Mouse (Mus musculus) ES-Bruce4 (cell line): ENCODE results near the gene Slc22a23. TPM values are rescaled to one million over a fixed set of nuclear protein-coding genes. Genes with fewer than 3 reads are reported as not detected.

Experiments
- H3K27ac ChIP-seq: 2 replicates; pipeline ENCODE4 v1.5.1; 2012; ENCODE audit warnings: low read length, inconsistent platforms; ENCODE audit not compliant: insufficient read depth
- H3K27me3 ChIP-seq: 2 replicates; pipeline ENCODE4 v1.6.1; 2012; ENCODE audit warnings: mild to moderate bottlenecking, low read length, inconsistent platforms; ENCODE audit not compliant: control insufficient read depth, poor library complexity, insufficient read depth, severe bottlenecking
- H3K36me3 ChIP-seq: 2 replicates; pipeline ENCODE4 v1.6.1; 2012; ENCODE audit warnings: inconsistent platforms, mild to moderate bottlenecking, low read length, moderate library complexity; ENCODE audit not compliant: control insufficient read depth, poor library complexity, insufficient read depth, severe bottlenecking
- H3K4me1 ChIP-seq: one replicate; pipeline ENCODE4 v1.8.1; 2011; ENCODE audit warnings: low read length; ENCODE audit not compliant: control insufficient read depth, insufficient read depth
- H3K4me3 ChIP-seq: 2 replicates; pipeline ENCODE4 v1.5.1; 2011; ENCODE audit warnings: low read depth, mild to moderate bottlenecking, low read length
- H3K9ac ChIP-seq: 2 replicates; pipeline ENCODE4 v1.6.1; 2012; ENCODE audit warnings: low read depth, mild to moderate bottlenecking, inconsistent platforms; ENCODE audit not compliant: poor library complexity, severe bottlenecking
- H3K9me3 ChIP-seq: replicated peaks from 2 replicates; pipeline ENCODE4 v1.6.1; 2012; ENCODE audit warnings: mild to moderate bottlenecking, low read length, inconsistent platforms; ENCODE audit not compliant: control insufficient read depth, poor library complexity, insufficient read depth, severe bottlenecking
- CTCF ChIP-seq: IDR thresholded peaks from one replicate; pipeline ENCODE4 v1.8.1; 2011; ENCODE audit warnings: low read depth, low read length
- EP300 ChIP-seq: IDR thresholded peaks from 2 replicates; pipeline ENCODE4 v1.6.1; 2011; ENCODE audit warnings: low read depth, low read length; ENCODE audit not compliant: insufficient read depth
- POLR2A ChIP-seq: IDR thresholded peaks from one replicate; pipeline ENCODE4 v1.8.1; 2011; ENCODE audit warnings: low read length; ENCODE audit not compliant: insufficient read depth
- polyA plus RNA-seq: library from polyadenylated mRNA; stranded (reverse); fragments of >200 nt; gene quantifications from 2 replicates; pipeline ENCODE4 v1.2.4, GENCODE M21; 2011; ENCODE audit warnings: low read depth; ENCODE audit not compliant: missing spikeins, insufficient read depth, insufficient read length

The Slc22a23 gene
- polyA plus RNA-seq, 1 experiment: 18.4 TPM

GRCm38 (mm10) chr13:34211261-34211775 lies 133.7 kb downstream of the Slc22a23 start:
- Histone ChIP-seq H3K4me1 (no peaks in the 10 kb centered on the region), H3K27ac (no peak overlapping the region), H3K27me3 (no peaks in the 10 kb centered on the region), H3K36me3 (no peaks in the 10 kb centered on the region), H3K9me3 (no peaks in the 10 kb centered on the region), H3K4me3 (no peak overlapping the region), H3K9ac (no peak overlapping the region)
- TF ChIP-seq POLR2A (no peak), CTCF (no peak), EP300 (no peak)

GRCm38 (mm10) chr13:34207714-34208470 lies 137.1 kb downstream of the Slc22a23 start:
- no peak overlapping the region for H3K9ac ChIP-seq
- no peaks in the 10 kb centered on the region for H3K4me1 ChIP-seq
- H3K9me3 ChIP-seq: no peaks in the 10 kb centered on the region
- H3K4me3 ChIP-seq: no peak overlapping the region
- TF ChIP-seq EP300: no peak
- TF ChIP-seq CTCF: no peak
- TF ChIP-seq POLR2A: no peak
- H3K27ac ChIP-seq: no peak overlapping the region
- no peaks in the 10 kb centered on the region for H3K27me3 ChIP-seq
- H3K36me3 ChIP-seq: no peaks in the 10 kb centered on the region

GRCm38 (mm10) chr13:34205216-34205615 lies 139.8 kb downstream of the Slc22a23 start:
- H3K27ac ChIP-seq: no peak overlapping the region
- no peaks in the 10 kb centered on the region for H3K36me3 ChIP-seq
- no peaks in the 10 kb centered on the region for H3K4me1 ChIP-seq
- TF ChIP-seq EP300 (no peak), CTCF (no peak), POLR2A (no peak)
- H3K9ac ChIP-seq: no peak overlapping the region
- H3K4me3 ChIP-seq: no peak overlapping the region
- no peaks in the 10 kb centered on the region for H3K27me3 ChIP-seq
- no peaks in the 10 kb centered on the region for H3K9me3 ChIP-seq

GRCm38 (mm10) chr13:34195676-34196075 lies 149.3 kb downstream of the Slc22a23 start:
- Histone ChIP-seq H3K9ac (no peak overlapping the region), H3K36me3 (no peaks in the 10 kb centered on the region), H3K4me3 (no peak overlapping the region), H3K9me3 (no peaks in the 10 kb centered on the region), H3K4me1 (no peaks in the 10 kb centered on the region), H3K27me3 (no peaks in the 10 kb centered on the region), H3K27ac (no peak overlapping the region)
- TF ChIP-seq CTCF: no peak
- TF ChIP-seq POLR2A: no peak
- TF ChIP-seq EP300: no peak

DNA sequence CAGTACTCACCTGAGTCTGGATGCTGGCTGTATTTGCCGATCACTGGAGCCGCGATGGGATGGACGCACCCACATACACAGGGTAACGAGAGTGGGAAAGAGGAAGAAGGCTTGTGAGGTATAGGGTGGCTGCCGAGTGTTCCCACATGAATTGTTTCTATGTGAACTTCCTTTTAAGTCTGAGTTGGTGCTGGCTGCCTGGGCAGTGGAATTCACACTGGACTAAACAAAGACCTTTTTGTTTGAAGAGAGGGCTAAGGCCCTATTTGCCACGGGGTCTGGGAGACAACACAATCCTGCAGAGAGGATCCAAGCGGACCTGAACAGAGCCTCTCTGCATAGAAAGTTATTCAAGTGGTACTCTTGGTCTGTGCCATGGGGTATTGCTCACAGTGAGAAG lies 151.6 kb downstream of the Slc22a23 start:
- TF ChIP-seq POLR2A: no peak
- no peak for TF ChIP-seq EP300
- TF ChIP-seq CTCF: no peak
- Histone ChIP-seq H3K4me3 (no peak overlapping the region), H3K4me1 (no peaks in the 10 kb centered on the region), H3K27me3 (no peaks in the 10 kb centered on the region), H3K9me3 (no peaks in the 10 kb centered on the region), H3K27ac (no peak overlapping the region), H3K9ac (no peak overlapping the region), H3K36me3 (no peaks in the 10 kb centered on the region)
